Mouse (Mus musculus): ENCODE data around the gene Ear14. TPM values are rescaled to one million over a fixed set of nuclear protein-coding genes. Genes with fewer than 3 reads are reported as not detected.

Gene Ear14
- not detected in 2 replicates for polyA plus RNA-seq (2012; ENCODE audit: low replicate concordance)

DNA sequence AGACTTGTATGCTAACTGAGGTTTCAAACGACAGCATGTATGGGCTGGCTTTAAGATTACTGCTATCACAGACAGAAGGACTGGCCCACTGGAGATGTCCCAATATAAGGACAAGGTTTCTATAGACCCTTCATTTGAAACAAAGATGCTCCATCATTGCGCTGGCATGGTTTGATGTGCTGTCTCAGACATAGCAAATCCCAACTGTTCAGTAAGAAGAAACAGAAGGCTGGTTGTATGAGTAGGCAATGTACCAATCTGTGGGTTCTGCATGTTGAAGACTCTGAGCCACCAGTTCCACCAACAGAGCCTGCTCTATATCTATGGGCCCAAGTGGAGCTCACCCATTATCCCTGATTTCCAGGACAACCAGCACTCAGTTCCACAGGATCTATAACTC lies at the start of gene Ear14:
Gene Ear14, plus strand, starts transcription at position 277 of the 400 bp plus-strand sequence.

DNA sequence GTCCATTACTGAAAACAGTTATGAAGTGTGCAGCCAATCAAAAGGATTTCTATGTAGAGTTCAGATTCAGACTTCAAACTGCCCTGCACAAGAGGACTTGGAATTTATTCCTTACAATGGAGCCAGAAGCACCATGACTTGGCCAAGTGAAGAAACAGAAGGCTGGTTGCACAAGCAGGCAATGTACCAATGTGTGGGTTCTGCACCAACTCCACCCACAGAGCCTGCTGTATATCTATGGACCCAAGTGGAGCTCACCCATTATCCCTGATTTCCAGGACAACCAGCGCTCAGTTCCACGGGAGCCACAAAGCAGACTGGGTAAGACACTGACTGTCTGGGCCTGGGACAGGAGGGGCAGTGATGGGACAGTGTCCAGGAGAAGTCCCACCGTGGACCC lies 41.2 kb upstream of the Ear14 start, which contains the start of gene Rnase2b:
Gene Rnase2b, plus strand, starts transcription at position 285 of the 400 bp plus-strand sequence.

DNA sequence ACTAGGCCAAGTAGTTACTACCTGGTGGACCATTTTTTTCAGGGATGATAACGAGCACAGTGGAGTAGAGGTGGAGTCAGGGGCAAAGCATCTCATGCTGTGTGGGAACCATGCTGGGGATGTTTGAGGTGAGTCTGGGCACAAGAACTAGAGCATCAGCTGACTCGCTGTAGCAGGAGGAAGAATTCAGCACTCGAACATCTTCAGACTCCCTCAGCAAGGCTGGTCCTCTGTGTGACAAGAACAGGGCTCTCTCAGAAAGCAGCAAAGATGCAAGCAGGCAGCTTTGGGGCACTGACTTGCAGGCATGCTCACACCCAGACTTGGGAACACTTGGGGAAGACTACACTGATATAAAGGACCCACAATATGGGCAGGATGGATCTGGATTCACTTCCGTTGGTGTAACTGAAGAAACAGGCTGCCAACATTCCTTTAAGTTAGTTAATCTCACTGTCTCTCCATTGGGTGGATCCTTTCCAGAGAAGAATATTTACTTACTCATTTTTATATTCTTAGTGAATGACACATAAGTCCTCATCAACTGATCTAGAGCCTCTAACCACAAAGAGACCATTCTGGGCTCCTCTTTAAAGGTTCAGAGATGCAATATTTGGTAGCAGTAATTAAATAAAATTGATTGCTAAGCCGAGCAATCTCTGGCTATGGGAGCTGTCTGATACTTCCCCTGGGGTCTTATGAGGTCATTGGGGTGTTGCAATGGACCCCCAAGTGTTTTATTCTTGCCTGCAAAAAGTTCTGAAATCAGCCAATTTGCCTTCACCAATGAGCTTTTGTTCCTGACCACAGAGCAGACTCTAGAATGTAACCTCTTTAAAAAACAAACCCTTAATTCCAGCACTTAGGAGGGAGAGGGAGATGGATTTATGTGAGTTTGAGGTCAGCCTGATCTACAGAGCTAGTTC lies 3.8 kb upstream of the Ear14 start, which contains the start of gene Ang2:
Gene Ang2, minus strand, starts transcription at position 51 of the 926 bp plus-strand sequence.

Other genes starting within 250 kb of the Ear14 start
- not detected in 2 replicates for gene Pnp2, start 247.4 kb upstream of the Ear14 start, polyA plus RNA-seq (2012; ENCODE audit: low replicate concordance)
- gene Rnase10, start 195.6 kb upstream of the Ear14 start, polyA plus RNA-seq (2012; ENCODE audit: low replicate concordance) = not detected in 2 replicates
- gene Rnase9, start 161.5 kb upstream of the Ear14 start, polyA plus RNA-seq (2012; ENCODE audit: low replicate concordance) = not detected in 2 replicates
- gene Rnase11, start 153.2 kb upstream of the Ear14 start, polyA plus RNA-seq (2012; ENCODE audit: low replicate concordance) = not detected in 2 replicates
- gene Rnase12, start 145.7 kb upstream of the Ear14 start, polyA plus RNA-seq (2012; ENCODE audit: low replicate concordance) = 0.40 TPM in 1 of 2 replicates, not detected in the other
- gene Olfr750, start 129.0 kb upstream of the Ear14 start, polyA plus RNA-seq (2012; ENCODE audit: low replicate concordance) = not detected in 2 replicates
- 0.76 and 1.6 TPM in 2 replicates for gene Rnase4, start 112.3 kb upstream of the Ear14 start, polyA plus RNA-seq (2012; ENCODE audit: low replicate concordance)
- gene Ang, start 112.2 kb upstream of the Ear14 start, polyA plus RNA-seq (2012; ENCODE audit: low replicate concordance) = 0.21 TPM in 1 of 2 replicates, not detected in the other
- gene Eddm3b, start 89.0 kb upstream of the Ear14 start, polyA plus RNA-seq (2012; ENCODE audit: low replicate concordance) = not detected in 2 replicates
- gene Rnase6, start 79.5 kb upstream of the Ear14 start, polyA plus RNA-seq (2012; ENCODE audit: low replicate concordance) = 7.7 and 15.1 TPM in 2 replicates
- not detected in 2 replicates for gene Rnase1, start 56.6 kb upstream of the Ear14 start, polyA plus RNA-seq (2012; ENCODE audit: low replicate concordance)
- gene Rnase2b, start 41.1 kb upstream of the Ear14 start, polyA plus RNA-seq (2012; ENCODE audit: low replicate concordance) = not detected in 2 replicates
- gene Ang2, start 4.2 kb upstream of the Ear14 start, polyA plus RNA-seq (2012; ENCODE audit: low replicate concordance) = not detected in 2 replicates
- gene Rnase2a, start 52.7 kb downstream of the Ear14 start, polyA plus RNA-seq (2012; ENCODE audit: low replicate concordance) = not detected in 2 replicates
- not detected in 2 replicates for gene Gm7247, start 158.4 kb downstream of the Ear14 start, polyA plus RNA-seq (2012; ENCODE audit: low replicate concordance)
- not detected in 2 replicates for gene Vmn2r88, start 207.4 kb downstream of the Ear14 start, polyA plus RNA-seq (2012; ENCODE audit: low replicate concordance)
- gene Vmn2r89, start 248.5 kb downstream of the Ear14 start, polyA plus RNA-seq (2012; ENCODE audit: low replicate concordance) = not detected in 2 replicates

Data from hematopoietic multipotent progenitor cell, adult 10-12 weeks (in vitro differentiated cells).